Mouse (Mus musculus) left cerebral cortex, postnatal 10 days (tissue): ENCODE results near the gene Fam151a. TPM values are rescaled to one million over a fixed set of nuclear protein-coding genes. Genes with fewer than 3 reads are reported as not detected.

Source experiments
- total RNA-seq, 2 experiments: library from RNA; stranded (reverse); gene quantifications; 2 replicates each; pipeline ENCODE4 v1.2.3; 2021

Fam151a gene
- total RNA-seq, 2 experiments from 2014 or later, result not detected

Other genes with a start within 250 kb of the Fam151a start
- not detected for gene Bsnd, start 241.6 kb upstream of the Fam151a start, total RNA-seq
- gene Dhcr24, start 172.9 kb upstream of the Fam151a start, total RNA-seq, result 100 to 1,000 TPM; 133 to 143 TPM
- under 1 TPM in 1 of 2 experiments, not detected in 1; 0.21 TPM for gene Lexm, start 116.6 kb upstream of the Fam151a start, total RNA-seq
- 1 to 10 TPM; 1.7 to 2.1 TPM for gene Ttc22, start 111.5 kb upstream of the Fam151a start, total RNA-seq
- 1 to 10 TPM; 6.4 to 8.2 TPM for gene Pars2, start 82.8 kb upstream of the Fam151a start, total RNA-seq
- 10 to 100 TPM; 44.8 to 45.4 TPM for gene Ttc4, start 54.9 kb upstream of the Fam151a start, total RNA-seq
- 1 to 10 TPM; 1.7 to 2.7 TPM for gene Mroh7, start 3.0 kb upstream of the Fam151a start, total RNA-seq
- 10 to 100 TPM; 12.2 to 22.1 TPM for gene Acot11, start 71.1 kb downstream of the Fam151a start, total RNA-seq
- 100 to 1,000 TPM; 114 to 119 TPM for gene Ssbp3, start 176.8 kb downstream of the Fam151a start, total RNA-seq